Mouse (Mus musculus): ENCODE measurements around the gene Gm10642.

Gm10642 gene

GRCm38 (mm10) chr9:70671772-70672579, 15.9 kb downstream of the Gm10642 start:
- no peak for DNase-seq (ENCODE audit: low spot score)

DNA sequence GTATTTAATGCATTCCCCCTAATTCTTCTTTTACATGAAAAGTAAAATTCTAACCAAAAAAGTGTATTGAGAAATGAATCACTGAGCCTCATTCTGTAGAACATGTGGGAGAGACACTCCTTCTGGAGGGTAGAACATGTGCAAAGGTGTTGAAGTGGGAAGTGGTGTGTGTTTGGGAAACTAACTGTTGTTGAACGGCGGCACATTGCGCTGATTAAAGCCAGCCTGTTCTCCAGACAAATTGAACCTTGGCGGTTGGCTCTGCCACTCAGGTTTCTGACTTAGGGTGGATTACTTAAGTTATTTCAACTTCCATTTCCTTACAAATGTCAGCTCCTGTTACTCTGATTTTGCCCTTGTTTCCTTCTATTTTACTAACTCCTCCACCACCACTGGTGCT, 17.6 kb downstream of the Gm10642 start:
- DNase-seq (ENCODE audit: low spot score) = no peak

GRCm38 (mm10) chr9:70675117-70675516, 19.1 kb downstream of the Gm10642 start:
- DNase-seq (ENCODE audit: low spot score) = no peak

GRCm38 (mm10) chr9:70675961-70676360, 19.9 kb downstream of the Gm10642 start:
- DNase-seq (ENCODE audit: low spot score) = no peak

DNA sequence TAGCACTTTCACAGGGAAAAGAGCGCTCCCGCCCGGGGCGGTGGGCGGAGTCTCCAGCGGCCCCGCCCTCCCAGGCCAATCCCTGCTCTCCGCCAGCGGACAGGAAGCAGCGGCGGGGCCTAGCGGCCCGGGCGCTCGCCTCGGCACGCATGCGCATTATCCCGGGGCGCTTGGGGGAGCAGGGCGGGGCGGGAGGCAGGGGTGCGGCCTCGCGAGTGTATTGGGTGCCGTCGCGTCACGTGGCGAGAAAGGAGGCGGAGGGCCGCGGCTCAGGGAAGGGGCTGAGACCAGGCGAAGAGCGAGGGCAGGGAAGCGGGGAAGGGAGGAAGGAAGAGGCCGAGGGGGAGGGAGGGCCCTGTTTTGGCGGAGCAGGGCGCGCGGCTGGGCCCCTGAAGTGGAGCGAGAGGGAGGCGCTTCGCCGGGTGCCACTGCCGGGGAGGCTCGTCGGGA, 22.7 kb downstream of the Gm10642 start, which contains the start of gene Adam10:
Adam10 (plus strand) TSS at position 316 of the 450 bp plus-strand sequence.
- peak; percentile 99 for DNase-seq (ENCODE audit: low spot score)

- DNase-seq (ENCODE audit: low spot score) = peak; percentile 77
Observed at GRCm38 (mm10) chr9:70679132-70680091, 23.4 kb downstream of the Gm10642 start.

- DNase-seq (ENCODE audit: low spot score) = no peak
Observed at GRCm38 (mm10) chr9:70682202-70682601, 26.2 kb downstream of the Gm10642 start.

DNA sequence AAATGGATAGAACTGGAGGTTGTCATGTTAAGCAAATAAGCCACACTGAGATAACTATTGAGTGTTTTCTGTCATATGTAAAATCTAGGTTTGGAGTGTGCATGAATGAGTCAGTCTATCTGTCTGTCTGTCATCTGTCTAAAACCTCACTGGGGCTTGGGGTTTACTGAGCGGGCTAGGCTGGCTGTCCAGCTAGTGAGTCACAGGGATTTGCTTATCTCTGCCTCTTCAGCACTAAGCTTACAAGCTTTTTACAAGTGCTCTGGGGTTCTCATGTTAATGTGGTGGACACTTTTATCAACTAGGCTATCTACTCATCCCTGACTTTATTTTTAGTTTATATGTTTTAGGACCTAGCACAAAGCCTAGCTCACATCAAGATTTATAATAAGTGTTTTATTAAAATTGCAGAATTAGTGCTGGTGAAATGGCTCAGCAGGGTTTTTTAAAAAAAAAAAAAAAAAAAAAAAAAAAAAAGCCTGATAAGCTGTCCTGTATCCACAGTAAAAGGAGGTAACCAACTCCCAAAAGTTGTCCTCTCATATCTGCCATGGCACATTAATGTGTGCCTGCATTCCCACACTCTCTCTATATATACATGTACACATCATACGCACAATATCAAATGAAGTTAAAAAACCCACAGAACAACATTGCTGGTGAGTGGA, 32.4 kb downstream of the Gm10642 start:
- no peak for DNase-seq (ENCODE audit: low spot score)

DNA sequence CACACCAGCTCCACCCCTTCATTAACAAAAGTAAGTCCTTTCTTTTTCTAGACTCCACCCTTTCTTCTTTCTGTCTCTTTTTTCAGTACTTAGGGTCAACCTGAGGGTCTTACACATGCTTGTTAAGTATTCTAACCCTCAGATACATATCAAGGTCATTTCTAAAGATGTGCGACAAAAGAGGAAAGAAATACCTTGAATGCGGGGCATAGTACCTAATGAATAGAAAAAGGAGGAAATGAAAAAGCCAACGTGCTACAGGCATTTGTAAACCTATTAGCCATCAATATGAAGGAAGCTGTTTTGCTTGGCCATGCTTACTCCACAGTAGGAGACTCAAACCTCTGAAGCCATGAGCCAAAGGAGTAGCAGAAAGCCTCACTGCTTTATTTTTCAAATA, 33.9 kb downstream of the Gm10642 start:
- no peak for DNase-seq (ENCODE audit: low spot score)

DNA sequence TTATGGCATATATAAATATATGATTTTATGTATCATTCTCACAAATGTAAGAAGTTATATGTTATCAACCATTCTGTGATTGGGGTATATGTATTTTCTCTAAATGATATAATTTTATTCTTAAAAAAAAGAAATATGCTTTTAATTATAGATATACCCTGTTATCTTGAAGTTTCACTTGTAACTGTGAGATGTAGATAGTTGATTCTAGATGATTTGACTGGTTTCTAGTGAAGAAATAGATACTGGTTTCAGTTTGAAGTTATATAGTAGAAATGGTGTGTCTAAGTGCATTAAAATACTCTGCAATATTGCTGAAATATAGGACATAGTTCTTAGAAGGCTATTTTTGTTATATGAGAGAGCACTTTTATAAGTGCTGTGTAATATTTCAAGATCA, 34.5 kb downstream of the Gm10642 start:
- no peak for DNase-seq (ENCODE audit: low spot score)

- DNase-seq (ENCODE audit: low spot score) = no peak
Observed at GRCm38 (mm10) chr9:70691772-70692693, 36.0 kb downstream of the Gm10642 start.

DNA sequence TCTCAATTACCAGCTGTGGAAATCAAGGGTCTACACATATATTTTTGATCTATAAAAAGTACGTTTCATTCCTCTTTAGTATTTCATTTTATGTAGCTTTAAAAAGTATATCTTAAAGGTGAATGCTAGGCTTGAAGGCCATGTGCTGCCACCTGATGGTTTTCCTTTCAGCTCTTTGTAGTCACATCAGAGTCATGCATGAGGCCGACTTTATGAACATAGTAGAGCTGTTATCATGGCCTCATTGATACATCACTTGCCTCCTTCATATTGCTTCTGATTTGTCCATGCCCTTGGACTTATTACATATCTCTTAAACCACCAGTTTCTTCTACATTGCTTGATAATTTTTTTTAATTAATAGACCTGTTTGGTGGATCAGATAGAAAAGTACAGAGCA, 39.7 kb downstream of the Gm10642 start:
- no peak for DNase-seq (ENCODE audit: low spot score)

DNA sequence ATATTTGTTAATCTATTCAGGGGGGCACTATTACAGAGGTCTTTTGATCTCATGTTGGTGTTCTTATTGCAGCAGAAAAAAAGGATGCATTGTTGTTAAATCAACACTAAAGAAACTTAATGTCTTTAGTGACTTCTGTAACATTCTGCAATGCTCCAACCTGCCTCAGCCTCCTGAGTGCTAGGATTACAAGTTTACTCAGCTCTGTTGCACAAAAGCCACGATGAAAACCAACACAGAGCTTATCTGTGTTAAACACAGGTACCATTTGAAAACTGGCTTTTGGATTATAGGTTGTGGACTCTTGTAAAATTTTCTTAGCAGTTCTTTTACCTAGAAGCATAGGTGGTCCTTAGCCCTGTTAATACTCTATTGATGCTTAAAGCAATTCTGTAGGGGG, 42.0 kb downstream of the Gm10642 start:
- DNase-seq (ENCODE audit: low spot score) = no peak

- no peak for DNase-seq (ENCODE audit: low spot score)
Observed at GRCm38 (mm10) chr9:70703597-70704203, 47.6 kb downstream of the Gm10642 start.

DNA sequence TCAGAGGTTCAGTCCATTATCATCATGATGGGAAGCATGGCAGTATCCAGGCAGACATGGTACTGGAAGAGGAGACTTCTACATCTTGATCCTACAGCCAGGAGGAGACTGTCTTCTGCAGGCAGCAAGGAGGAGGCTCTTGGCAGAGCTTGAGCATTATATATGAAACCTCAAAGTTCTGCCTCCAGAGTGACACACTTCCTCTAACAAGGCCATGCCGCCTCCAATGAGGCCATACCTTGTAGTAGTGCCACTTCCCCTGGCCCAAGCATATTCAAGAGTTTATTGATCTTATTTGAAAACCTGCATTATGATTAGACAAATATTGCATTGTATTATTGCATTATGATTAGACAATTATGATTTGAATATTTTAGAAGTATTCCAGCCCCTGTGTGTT, 50.4 kb downstream of the Gm10642 start:
- DNase-seq (ENCODE audit: low spot score) = no peak
